Mouse (Mus musculus) embryonic facial prominence, embryonic 13.5 days (tissue): Measurements from ENCODE around the gene Gpd2. TPM values are rescaled to one million over a fixed set of nuclear protein-coding genes. Genes with fewer than 3 reads are reported as not detected.
A peak's percentile ranks its signal among the peaks of the same experiment; 100 is the strongest.

ENCODE experiments used
- ATAC-seq: fragments of 200-750 bp; cut with Nextera tagmentation; 2 replicates; pipeline ENCODE4 v1.8.0; 2017; ENCODE audit warnings: low read depth; ENCODE audit not compliant: insufficient number of reproducible peaks, insufficient read depth, low FRiP score, low TSS enrichment
- H3K27ac ChIP-seq: fragments of 300-500 bp; sonication (generic); 2 replicates; pipeline ENCODE4 v1.5.1; 2015; ENCODE audit warnings: moderate library complexity, mild to moderate bottlenecking, inconsistent platforms
- H3K27me3 ChIP-seq: fragments of 300-500 bp; sonication (generic); 2 replicates; pipeline ENCODE4 v1.6.1; 2015; ENCODE audit warnings: mild to moderate bottlenecking, inconsistent platforms
- H3K36me3 ChIP-seq: fragments of 300-500 bp; sonication (generic); 2 replicates; pipeline ENCODE4 v1.6.1; 2015; ENCODE audit warnings: mild to moderate bottlenecking, inconsistent platforms
- H3K4me1 ChIP-seq: fragments of 300-500 bp; sonication (generic); 2 replicates; pipeline ENCODE4 v1.6.1; 2015; ENCODE audit warnings: inconsistent platforms
- H3K4me2 ChIP-seq: fragments of 300-500 bp; sonication (generic); 2 replicates; pipeline ENCODE4 v1.6.1; 2015; ENCODE audit warnings: moderate library complexity, mild to moderate bottlenecking, inconsistent platforms
- H3K4me3 ChIP-seq: fragments of 300-500 bp; sonication (generic); 2 replicates; pipeline ENCODE4 v1.5.1; 2015; ENCODE audit warnings: mild to moderate bottlenecking, inconsistent platforms
- H3K9ac ChIP-seq: fragments of 300-500 bp; sonication (generic); 2 replicates; pipeline ENCODE4 v1.6.1; 2015; ENCODE audit warnings: mild to moderate bottlenecking, inconsistent platforms
- H3K9me3 ChIP-seq: fragments of 300-500 bp; sonication (generic); 2 replicates; pipeline ENCODE4 v1.6.1; 2016; ENCODE audit warnings: inconsistent platforms
- WGBS: fragments of 180-500 bp; shearing (Covaris S2); methylation state at CpG from one replicate; pipeline ENCODE4 v1.1.7; 2015; ENCODE audit warnings: mixed read lengths; 5-methylcytosine and 5-hydroxymethylcytosine counted together
- polyA plus RNA-seq: library from polyadenylated mRNA; unstranded; fragments of >200 nt; fragmentation: Nextera tagmentation; extraction: Ambion mirVana; gene quantifications from 2 replicates; pipeline ENCODE4 v1.2.1, GENCODE M21; 2015

Gpd2 gene
- polyA plus RNA-seq, 1 experiment from 2014 or later: 14.4 TPM

- Histone ChIP-seq H3K27ac (no peak overlapping the region), H3K4me3 (no peak overlapping the region), H3K4me1 (no peaks in the 10 kb centered on the region), H3K9ac (no peak overlapping the region), H3K27me3 (no peaks in the 10 kb centered on the region), H3K36me3 (no peaks in the 10 kb centered on the region), H3K9me3 (peaks cover 5% of the 10 kb centered on the region; the same call in 1 of the 2 replicates), H3K4me2 (no peak overlapping the region)
- ATAC-seq: no peak
- WGBS: 52% methylated on average over 2 of the region's 2 CpGs
Measured at GRCm38 (mm10) chr2:57316055-57316454, 78.6 kb downstream of the Gpd2 start.

- no peak overlapping the region for H3K4me2 ChIP-seq
- H3K9me3 ChIP-seq: peaks cover 5% of the 10 kb centered on the region; the same call in 1 of the 2 replicates
- ATAC-seq: no peak
- H3K4me1 ChIP-seq: no peaks in the 10 kb centered on the region
- no peaks in the 10 kb centered on the region for H3K36me3 ChIP-seq
- 65% methylated on average over 3 of the region's 3 CpGs for WGBS
- no peak overlapping the region for H3K9ac ChIP-seq
- H3K27me3 ChIP-seq: no peaks in the 10 kb centered on the region
- H3K27ac ChIP-seq: no peak overlapping the region
- H3K4me3 ChIP-seq: no peak overlapping the region
Measured at GRCm38 (mm10) chr2:57318336-57318735, 80.9 kb downstream of the Gpd2 start.

- no peak overlapping the region for H3K9ac ChIP-seq
- 76% methylated on average over 8 of the region's 8 CpGs for WGBS
- no peak overlapping the region for H3K4me3 ChIP-seq
- H3K4me1 ChIP-seq: no peaks in the 10 kb centered on the region
- no peaks in the 10 kb centered on the region for H3K27me3 ChIP-seq
- H3K9me3 ChIP-seq: no peaks in the 10 kb centered on the region
- no peak overlapping the region for H3K4me2 ChIP-seq
- no peak overlapping the region for H3K27ac ChIP-seq
- no peaks in the 10 kb centered on the region for H3K36me3 ChIP-seq
- no peak for ATAC-seq
Measured at GRCm38 (mm10) chr2:57326091-57326490, 88.7 kb downstream of the Gpd2 start.

- H3K27me3 ChIP-seq: no peaks in the 10 kb centered on the region
- no peaks in the 10 kb centered on the region for H3K36me3 ChIP-seq
- 78% methylated on average over 7 of the region's 7 CpGs for WGBS
- H3K9me3 ChIP-seq: no peaks in the 10 kb centered on the region
- no peak overlapping the region for H3K4me2 ChIP-seq
- H3K27ac ChIP-seq: no peak overlapping the region
- H3K4me1 ChIP-seq: no peaks in the 10 kb centered on the region
- ATAC-seq: no peak
- no peak overlapping the region for H3K9ac ChIP-seq
- no peak overlapping the region for H3K4me3 ChIP-seq
Measured at GRCm38 (mm10) chr2:57329327-57329726, 91.9 kb downstream of the Gpd2 start.

GRCm38 (mm10) chr2:57330812-57331211 is 93.4 kb downstream of the Gpd2 start:
- WGBS: 71% methylated on average over 3 of the region's 3 CpGs
- Histone ChIP-seq H3K4me2 (no peak overlapping the region), H3K9ac (no peak overlapping the region), H3K27ac (no peak overlapping the region), H3K4me1 (no peaks in the 10 kb centered on the region), H3K9me3 (no peaks in the 10 kb centered on the region), H3K36me3 (no peaks in the 10 kb centered on the region), H3K4me3 (no peak overlapping the region), H3K27me3 (no peaks in the 10 kb centered on the region)
- no peak for ATAC-seq

- no peaks in the 10 kb centered on the region for H3K36me3 ChIP-seq
- WGBS: 89% methylated on average over 8 of the region's 8 CpGs
Measured at GRCm38 (mm10) chr2:57331266-57331665, 93.8 kb downstream of the Gpd2 start.

GRCm38 (mm10) chr2:57333481-57333880 is 96.0 kb downstream of the Gpd2 start:
- WGBS: 77% methylated on average over 6 of the region's 6 CpGs
- H3K36me3 ChIP-seq: no peaks in the 10 kb centered on the region
- no peak overlapping the region for H3K27ac ChIP-seq
- ATAC-seq: no peak
- H3K27me3 ChIP-seq: no peaks in the 10 kb centered on the region
- no peak overlapping the region for H3K4me2 ChIP-seq
- H3K4me3 ChIP-seq: no peak overlapping the region
- H3K4me1 ChIP-seq: no peaks in the 10 kb centered on the region
- no peaks in the 10 kb centered on the region for H3K9me3 ChIP-seq
- H3K9ac ChIP-seq: no peak overlapping the region

More at GRCm38 (mm10) chr2:57331266-57331665, 93.8 kb downstream of the Gpd2 start:
- Histone ChIP-seq H3K4me1 (no peaks in the 10 kb centered on the region), H3K9ac (no peak overlapping the region), H3K27me3 (no peaks in the 10 kb centered on the region), H3K27ac (no peak overlapping the region), H3K4me2 (no peak overlapping the region), H3K9me3 (no peaks in the 10 kb centered on the region), H3K4me3 (no peak overlapping the region)
- no peak for ATAC-seq

GRCm38 (mm10) chr2:57335397-57335796 is 98.0 kb downstream of the Gpd2 start:
- 91% methylated on average over 15 of the region's 15 CpGs for WGBS
- no peak overlapping the region for H3K9ac ChIP-seq
- no peaks in the 10 kb centered on the region for H3K9me3 ChIP-seq
- no peaks in the 10 kb centered on the region for H3K4me1 ChIP-seq
- H3K4me2 ChIP-seq: no peak overlapping the region
- no peak for ATAC-seq
- H3K36me3 ChIP-seq: no peaks in the 10 kb centered on the region
- no peak overlapping the region for H3K27ac ChIP-seq
- H3K27me3 ChIP-seq: no peaks in the 10 kb centered on the region
- no peak overlapping the region for H3K4me3 ChIP-seq

- H3K4me3 ChIP-seq: no peak overlapping the region
- H3K36me3 ChIP-seq: 0 out of 2 replicates have a peak, but pooled peaks cover 2% of the 10 kb centered on the region
- H3K4me2 ChIP-seq: no peak overlapping the region
- H3K27me3 ChIP-seq: no peaks in the 10 kb centered on the region
- no peak for ATAC-seq
- 92% methylated on average over 16 of the region's 16 CpGs for WGBS
- H3K9ac ChIP-seq: no peak overlapping the region
- H3K27ac ChIP-seq: no peak overlapping the region
- no peaks in the 10 kb centered on the region for H3K4me1 ChIP-seq
- H3K9me3 ChIP-seq: no peaks in the 10 kb centered on the region
Measured at GRCm38 (mm10) chr2:57338779-57339178, 101.3 kb downstream of the Gpd2 start.

GRCm38 (mm10) chr2:57342910-57343309 is 105.5 kb downstream of the Gpd2 start:
- Histone ChIP-seq H3K4me3 (no peak overlapping the region), H3K4me2 (no peak overlapping the region), H3K9ac (no peak overlapping the region), H3K4me1 (no peaks in the 10 kb centered on the region), H3K36me3 (peaks cover 11% of the 10 kb centered on the region; the same call in 1 of the 2 replicates), H3K9me3 (no peaks in the 10 kb centered on the region), H3K27me3 (no peaks in the 10 kb centered on the region), H3K27ac (no peak overlapping the region)
- WGBS: 20% methylated on average over 1 of the region's 1 CpGs
- no peak for ATAC-seq

- Histone ChIP-seq H3K4me1 (peaks cover 11% of the 10 kb centered on the region), H3K9ac (no peak overlapping the region), H3K9me3 (no peaks in the 10 kb centered on the region), H3K27ac (no peak overlapping the region), H3K36me3 (peaks cover 8% of the 10 kb centered on the region; the same call in 1 of the 2 replicates), H3K4me3 (no peak overlapping the region), H3K4me2 (no peak overlapping the region), H3K27me3 (no peaks in the 10 kb centered on the region)
- ATAC-seq: no peak
- WGBS: 44% methylated on average over 9 of the region's 9 CpGs
Measured at GRCm38 (mm10) chr2:57350615-57351014, 113.2 kb downstream of the Gpd2 start.

- no peak overlapping the region for H3K4me3 ChIP-seq
- no peak overlapping the region for H3K4me2 ChIP-seq
- no peaks in the 10 kb centered on the region for H3K27me3 ChIP-seq
- no peaks in the 10 kb centered on the region for H3K9me3 ChIP-seq
- no peaks in the 10 kb centered on the region for H3K36me3 ChIP-seq
- H3K4me1 ChIP-seq: peaks cover 11% of the 10 kb centered on the region
- no peak overlapping the region for H3K9ac ChIP-seq
- ATAC-seq: 0 out of 2 replicates have a peak, but pooled peaks have one; percentile 56
- no peak overlapping the region for H3K27ac ChIP-seq
- 81% methylated on average over 9 of the region's 9 CpGs for WGBS
Measured at GRCm38 (mm10) chr2:57353722-57354432, 116.4 kb downstream of the Gpd2 start.
